Mouse (Mus musculus) CH12F3 (cell line): ENCODE data around the gene Trim27.

Source experiments
- in situ Hi-C: fragments of 300-500 bp; cut with MboI; formaldehyde crosslinking; loops from 2 replicates; pipeline ENCODE4 v1.14.3; 2020; ENCODE audit warnings: low sequenced_read_pairs

Trim27 gene

DNA sequence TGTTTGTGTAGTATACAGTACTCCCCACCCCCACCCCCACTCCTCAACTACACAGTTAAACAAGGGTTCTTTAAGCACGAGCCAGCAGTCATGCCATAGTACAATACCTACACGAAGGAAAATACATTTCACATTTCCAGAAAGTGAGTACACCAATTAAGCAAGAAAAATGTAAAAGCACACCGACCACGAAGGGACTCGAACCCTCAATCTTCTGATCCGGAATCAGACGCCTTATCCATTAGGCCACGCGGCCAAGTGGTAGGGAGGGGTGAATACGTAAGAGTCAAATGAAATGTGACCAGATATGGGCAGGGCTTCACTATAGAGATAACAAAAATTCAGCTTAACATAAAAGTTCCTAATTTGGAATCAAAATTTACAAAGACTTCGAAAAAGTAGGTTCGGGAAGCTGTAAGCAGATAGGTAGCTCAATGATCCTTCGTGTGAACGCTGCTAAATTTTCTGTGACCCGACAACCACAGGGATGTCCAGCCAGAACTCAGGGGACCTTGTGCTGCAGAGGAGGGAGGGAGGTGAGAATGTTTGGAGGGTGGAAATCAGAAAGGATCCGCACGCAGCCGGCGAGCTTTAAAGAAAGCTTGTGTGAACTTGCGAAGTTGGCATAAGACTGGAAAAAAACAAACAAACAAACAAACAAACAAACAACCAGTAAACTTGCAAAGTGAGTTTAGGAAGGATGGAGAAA, 36.2 kb downstream of the Trim27 start:
- in situ Hi-C loops = no loop called here

GRCm38 (mm10) chr13:21216781-21217180, 37.5 kb downstream of the Trim27 start:
- in situ Hi-C loops = no loop called here

- in situ Hi-C loops = no loop called here
Observed at GRCm38 (mm10) chr13:21221656-21222462, 42.6 kb downstream of the Trim27 start.

GRCm38 (mm10) chr13:21222463-21223022, 43.3 kb downstream of the Trim27 start:
- in situ Hi-C loops = no loop called here

DNA sequence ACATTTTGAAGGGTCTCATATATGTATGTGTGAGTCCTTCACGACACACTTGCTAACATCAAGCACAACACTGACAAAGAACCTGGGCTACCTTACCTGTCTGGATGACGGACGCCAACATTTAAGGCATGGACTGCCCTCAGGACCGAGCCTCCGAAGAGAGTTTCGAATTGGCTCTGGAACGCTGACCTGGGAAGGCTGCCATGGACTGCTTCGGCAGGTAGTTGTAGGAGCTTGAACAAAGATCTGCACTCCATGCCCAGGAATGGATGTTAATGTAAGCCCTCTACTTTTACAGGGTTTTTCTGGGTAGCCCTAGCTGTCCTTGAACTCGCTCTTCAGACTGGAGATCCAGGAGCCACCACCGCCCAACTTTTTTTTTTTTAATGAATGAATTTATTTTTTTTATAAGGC, 44.0 kb downstream of the Trim27 start:
- in situ Hi-C loops = no loop called here

- in situ Hi-C loops = no loop called here
Observed at GRCm38 (mm10) chr13:21224376-21224775, 45.1 kb downstream of the Trim27 start.

GRCm38 (mm10) chr13:21225206-21225605, 46.0 kb downstream of the Trim27 start:
- in situ Hi-C loops = no loop called here

- in situ Hi-C loops = no loop called here
Observed at GRCm38 (mm10) chr13:21226031-21226430, 46.8 kb downstream of the Trim27 start.

GRCm38 (mm10) chr13:21233732-21234705, 54.8 kb downstream of the Trim27 start:
- in situ Hi-C loops = no loop called here

GRCm38 (mm10) chr13:21236714-21237113, 57.5 kb downstream of the Trim27 start:
- in situ Hi-C loops = no loop called here

DNA sequence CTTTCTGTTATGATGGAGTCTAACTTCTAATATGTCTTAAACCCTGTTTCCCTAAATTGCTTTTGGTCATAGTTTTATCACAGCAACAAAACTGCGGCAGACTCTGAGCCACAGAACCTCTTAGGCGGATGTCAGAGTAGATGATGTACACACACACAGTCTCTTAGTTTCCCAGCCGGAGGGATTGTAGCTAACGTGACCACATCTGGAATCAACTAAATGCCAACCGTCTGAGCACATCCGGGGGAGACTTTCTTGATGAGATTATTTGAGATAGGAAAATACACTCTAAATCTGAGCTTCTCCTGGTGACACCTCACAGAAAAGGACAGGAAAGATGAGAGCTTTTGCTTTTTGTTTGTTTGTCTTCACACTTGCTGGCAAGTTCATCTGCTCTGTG, 57.9 kb downstream of the Trim27 start:
- in situ Hi-C loops = no loop called here

GRCm38 (mm10) chr13:21240788-21241187, 61.5 kb downstream of the Trim27 start:
- in situ Hi-C loops = no loop called here

- in situ Hi-C loops = no loop called here
Observed at GRCm38 (mm10) chr13:21242408-21243125, 63.3 kb downstream of the Trim27 start.

DNA sequence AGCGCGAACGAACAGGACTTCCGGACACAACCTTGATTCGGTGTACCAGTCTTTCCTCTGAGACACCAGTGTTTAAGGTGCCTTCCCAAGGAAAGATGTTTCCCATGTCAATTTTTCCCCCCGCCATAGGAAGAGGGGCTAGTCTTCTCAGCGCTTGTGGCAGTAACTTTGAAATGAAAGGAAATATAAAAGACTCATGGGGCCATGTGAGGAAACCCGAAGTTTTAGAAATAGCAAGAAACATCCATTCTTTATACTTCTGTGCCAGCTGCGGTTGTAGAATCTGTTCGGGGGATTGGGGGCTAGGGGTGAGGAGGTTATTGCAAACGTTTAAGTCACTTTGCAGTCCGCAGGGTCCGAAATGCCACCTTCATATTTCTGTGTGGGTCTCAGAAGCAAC, 64.0 kb downstream of the Trim27 start:
- in situ Hi-C loops = no loop called here

DNA sequence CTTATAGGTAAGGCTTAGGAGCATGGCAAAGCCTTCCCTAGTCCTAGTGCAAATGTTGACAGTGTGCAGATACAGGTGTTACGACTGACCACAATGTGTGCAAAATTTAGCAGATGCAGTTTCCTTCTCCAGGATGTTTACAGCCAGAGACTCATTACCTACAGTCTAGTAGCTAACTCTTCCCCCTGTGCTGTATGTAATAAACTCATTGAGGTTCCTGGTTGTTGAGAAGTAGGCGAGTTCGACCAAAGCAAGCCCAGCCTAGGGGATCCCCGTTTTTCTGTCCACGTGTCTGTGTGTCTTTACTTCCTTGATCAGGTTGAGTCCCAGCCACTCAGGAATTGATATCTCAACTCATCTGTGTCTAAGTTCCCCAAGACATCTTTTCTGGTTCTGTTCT, 64.8 kb downstream of the Trim27 start:
- in situ Hi-C loops = no loop called here
